Mouse (Mus musculus) left cerebral cortex, postnatal 25 days (tissue): Measurements from ENCODE around the gene Slc5a4a. TPM values are rescaled to one million over a fixed set of nuclear protein-coding genes. Genes with fewer than 3 reads are reported as not detected.

Experiments used
- DNase-seq, 2 experiments: peaks; one replicate each; pipeline ENCODE4 v3.0.0; 2022; ENCODE audit warnings: low spot score in 2 of 2, mixed read lengths in 1 of 2
- intact Hi-C: fragments of 180-260 bp; cut with DNase I; formaldehyde crosslinking; loops from one replicate; pipeline ENCODE4 v1.15.1; 2025
- microRNA-seq, 2 experiments: library from miRNA; unstranded; fragments of <30 nt; microRNA quantifications; one replicate each; pipeline ENCODE4 v1.2.0; 2022
- total RNA-seq, 2 experiments: library from RNA; stranded (reverse); gene quantifications; 2 replicates each; pipeline ENCODE4 v1.2.3; 2021

Slc5a4a gene
- total RNA-seq, 2 experiments from 2014 or later = not detected

GRCm38 (mm10) chr10:76212121-76212520, 64.9 kb downstream of the Slc5a4a start:
- no peak for DNase-seq
- intact Hi-C loops = no loop called here

GRCm38 (mm10) chr10:76214161-76214560, 66.9 kb downstream of the Slc5a4a start:
- DNase-seq = no peak
- intact Hi-C loops = no loop called here

GRCm38 (mm10) chr10:76217056-76217455, 69.8 kb downstream of the Slc5a4a start:
- no peak for DNase-seq
- intact Hi-C loops = no loop called here

GRCm38 (mm10) chr10:76218240-76218639, 71.0 kb downstream of the Slc5a4a start:
- DNase-seq = no peak
- intact Hi-C loops = no loop called here

- intact Hi-C loops = no loop called here
Observed at GRCm38 (mm10) chr10:76225944-76226343, 78.7 kb downstream of the Slc5a4a start.

GRCm38 (mm10) chr10:76229627-76230026, 82.4 kb downstream of the Slc5a4a start:
- DNase-seq = no peak
- intact Hi-C loops = no loop called here

More at GRCm38 (mm10) chr10:76225944-76226343, 78.7 kb downstream of the Slc5a4a start:
- no peak for DNase-seq

GRCm38 (mm10) chr10:76237341-76238225, 90.3 kb downstream of the Slc5a4a start, which contains the start of gene Prmt2:
Gene Prmt2 (minus strand): TSS chr10:76237865.
- peak; percentile 90 to 93 for DNase-seq
- intact Hi-C loops = no loop called here

Small RNAs within 50 kb of the gene (microRNA-seq; reads per million reads assigned to microRNA genes)
- 0 reads per million in 2 experiments for gene Mir678

Other genes starting within 250 kb of the Slc5a4a start
- gene Smarcb1, start 225.8 kb upstream of the Slc5a4a start, total RNA-seq = 10 to 100 TPM; 75.2 to 81.8 TPM
- gene Chchd10, start 214.3 kb upstream of the Slc5a4a start, total RNA-seq = 100 to 1,000 TPM; 372 to 390 TPM
- 1 to 10 TPM; 1.1 to 1.7 TPM for gene Mmp11, start 211.0 kb upstream of the Slc5a4a start, total RNA-seq
- gene Gm867, start 206.8 kb upstream of the Slc5a4a start, total RNA-seq = not detected
- gene Vpreb3, start 204.4 kb upstream of the Slc5a4a start, total RNA-seq = not detected
- not detected for gene Gm5134, start 192.9 kb upstream of the Slc5a4a start, total RNA-seq
- 10 to 100 TPM; 13.3 to 16.9 TPM for gene Zfp280b, start 114.8 kb upstream of the Slc5a4a start, total RNA-seq
- not detected for gene Slc5a4b, start 36.5 kb upstream of the Slc5a4a start, total RNA-seq
- gene Prmt2, start 90.4 kb downstream of the Slc5a4a start, total RNA-seq = 10 to 100 TPM; 54.8 to 61.6 TPM
- gene S100b, start 106.4 kb downstream of the Slc5a4a start, total RNA-seq = 100 to 1,000 TPM; 135 to 140 TPM
- 10 to 100 TPM; 52.7 to 57.4 TPM for gene Dip2a, start 197.8 kb downstream of the Slc5a4a start, total RNA-seq